Mouse (Mus musculus): Measurements from ENCODE around the gene Pbx1.

DNA sequence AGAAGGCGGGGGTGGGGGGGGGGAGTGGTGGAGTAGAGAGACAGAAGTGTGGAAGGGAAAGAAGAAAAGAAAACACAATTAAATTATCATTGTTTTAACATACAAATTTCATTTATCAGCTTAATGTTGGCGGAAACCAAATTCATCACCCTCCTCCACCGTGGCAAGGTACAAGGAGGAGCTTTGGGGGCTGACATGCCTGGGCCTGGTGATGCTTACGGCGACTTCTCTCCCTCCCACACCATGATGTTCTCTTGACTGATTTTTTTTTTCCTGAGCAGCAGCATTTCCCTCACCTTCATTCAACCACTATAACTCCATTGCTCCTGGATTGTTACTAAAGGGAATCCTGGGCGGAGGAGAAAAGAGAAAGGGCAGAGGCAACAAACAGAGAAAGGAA lies 89.8 kb downstream of the Pbx1 start:
- no peak for TF ChIP-seq POLR2A (IDR thresholded peaks at IDR 0.05; ENCODE audit: borderline replicate concordance, extremely low read depth, insufficient read depth, insufficient read length, poor library complexity, severe bottlenecking)
- TF ChIP-seq CTCF (IDR thresholded peaks at IDR 0.05; ENCODE audit: borderline replicate concordance, extremely low read depth, insufficient read depth, insufficient read length): no peak

All from brain, embryonic 14.5 days (tissue).